Mouse (Mus musculus) thymus, adult 2 months (tissue): Measurements from ENCODE around the gene Cyb5r3. TPM values are rescaled to one million over a fixed set of nuclear protein-coding genes. Genes with fewer than 3 reads are reported as not detected.

Experiments used
- DNase-seq: peaks from one replicate; pipeline ENCODE4 v3.0.0; 2021
- H3K27ac ChIP-seq: fragments of 200-500 bp; 2 replicates; pipeline ENCODE4 v1.5.1; 2012; ENCODE audit warnings: low read length, control low read depth; ENCODE audit not compliant: control insufficient read depth, insufficient read depth
- H3K27me3 ChIP-seq: fragments of 200-500 bp; 2 replicates; pipeline ENCODE4 v1.6.1; 2012; ENCODE audit warnings: mild to moderate bottlenecking, low read length, moderate library complexity, mixed read lengths; ENCODE audit not compliant: control insufficient read depth, insufficient read depth
- H3K36me3 ChIP-seq: fragments of 200-500 bp; 2 replicates; pipeline ENCODE4 v1.6.1; 2012; ENCODE audit warnings: mild to moderate bottlenecking, low read length, moderate library complexity; ENCODE audit not compliant: control insufficient read depth, insufficient read depth
- H3K4me1 ChIP-seq: fragments of 200-500 bp; replicated peaks from 2 replicates; pipeline ENCODE4 v1.6.1; 2012; ENCODE audit warnings: low read length; ENCODE audit not compliant: control insufficient read depth, insufficient read depth
- H3K4me3 ChIP-seq: fragments of 200-500 bp; 2 replicates; pipeline ENCODE4 v1.5.1; 2012; ENCODE audit warnings: mild to moderate bottlenecking, low read length, control low read depth, moderate library complexity; ENCODE audit not compliant: control insufficient read depth, insufficient read depth
- CTCF ChIP-seq: fragments of 200-500 bp; IDR thresholded peaks from 2 replicates; pipeline ENCODE4 v1.5.1; 2012; ENCODE audit warnings: mild to moderate bottlenecking, control low read depth, low read length, moderate library complexity, borderline replicate concordance; ENCODE audit not compliant: control insufficient read depth, poor library complexity, insufficient read depth; ENCODE audit errors: extremely low read depth
- POLR2A ChIP-seq: fragments of 200-500 bp; IDR thresholded peaks from 2 replicates; pipeline ENCODE4 v1.6.1; 2012; ENCODE audit warnings: mild to moderate bottlenecking, low read length, control low read depth, moderate library complexity; ENCODE audit not compliant: control insufficient read depth, poor library complexity, insufficient read depth; ENCODE audit errors: extremely low read depth
- WGBS: fragments of 180-500 bp; shearing (Covaris S2); methylation state at CpG from one replicate; pipeline ENCODE4 v1.1.7; 2018; 5-methylcytosine and 5-hydroxymethylcytosine counted together
- polyA plus RNA-seq: library from polyadenylated mRNA; depleted of rRNA; stranded (reverse); fragments of >200 nt; gene quantifications from 2 replicates; pipeline ENCODE4 v1.2.3, GENCODE M21; 2012

The Cyb5r3 gene
- polyA plus RNA-seq, 1 experiment: 60.5 TPM

GRCm38 (mm10) chr15:83180004-83180403 is 7.6 kb upstream of the Cyb5r3 start:
- no peak overlapping the region for H3K27ac ChIP-seq
- DNase-seq: no peak
- no peaks in the 10 kb centered on the region for H3K27me3 ChIP-seq
- H3K36me3 ChIP-seq: no peaks in the 10 kb centered on the region
- WGBS: 86% methylated on average over 6 of the region's 6 CpGs
- TF ChIP-seq CTCF (no peak), POLR2A (no peak)
- no peaks in the 10 kb centered on the region for H3K4me1 ChIP-seq
- no peak overlapping the region for H3K4me3 ChIP-seq

GRCm38 (mm10) chr15:83176653-83177052 is 4.3 kb upstream of the Cyb5r3 start:
- TF ChIP-seq CTCF (no peak), POLR2A (no peak)

GRCm38 (mm10) chr15:83173914-83174884 is 1.8 kb upstream of the Cyb5r3 start:
- Histone ChIP-seq H3K36me3 (no peaks in the 10 kb centered on the region), H3K4me3 (no peak overlapping the region), H3K4me1 (peaks cover 12% of the 10 kb centered on the region), H3K27me3 (no peaks in the 10 kb centered on the region), H3K27ac (no peak overlapping the region)
- TF ChIP-seq CTCF (no peak), POLR2A (no peak)
- DNase-seq: no peak
- 94% methylated on average over 14 of the region's 14 CpGs for WGBS

More at GRCm38 (mm10) chr15:83176653-83177052, 4.3 kb upstream of the Cyb5r3 start:
- Histone ChIP-seq H3K27ac (no peak overlapping the region), H3K4me1 (peaks cover 7% of the 10 kb centered on the region), H3K4me3 (no peak overlapping the region), H3K27me3 (no peaks in the 10 kb centered on the region), H3K36me3 (no peaks in the 10 kb centered on the region)
- DNase-seq: no peak
- WGBS: 94% methylated on average over 4 of the region's 4 CpGs

- H3K27ac ChIP-seq: peak overlapping the region; percentile 30
- peak overlapping the region; percentile 63 for H3K4me3 ChIP-seq
- H3K4me1 ChIP-seq: peaks cover 12% of the 10 kb centered on the region
- peak; percentile 95 for DNase-seq
- H3K36me3 ChIP-seq: no peaks in the 10 kb centered on the region
- under 1% methylated on average over 67 of the region's 67 CpGs for WGBS
- TF ChIP-seq CTCF (peak; percentile 62; the same call in 1 of the 2 replicates), POLR2A (peak; percentile 89)
- no peaks in the 10 kb centered on the region for H3K27me3 ChIP-seq
Measured at GRCm38 (mm10) chr15:83171712-83172481, 495 bp downstream of the Cyb5r3 start.

- H3K27me3 ChIP-seq: no peaks in the 10 kb centered on the region
- no peaks in the 10 kb centered on the region for H3K36me3 ChIP-seq
- WGBS: 48% methylated on average over 8 of the region's 8 CpGs
- no peak for TF ChIP-seq POLR2A
- TF ChIP-seq CTCF: no peak
- H3K4me3 ChIP-seq: peak overlapping the region; percentile 63
- H3K4me1 ChIP-seq: peaks cover 12% of the 10 kb centered on the region
- no peak for DNase-seq
- H3K27ac ChIP-seq: no peak overlapping the region
Measured at GRCm38 (mm10) chr15:83170956-83171659, 1.3 kb downstream of the Cyb5r3 start.
